Mouse (Mus musculus) heart, postnatal 10 days (tissue): ENCODE measurements around the gene Ndnf. TPM values are rescaled to one million over a fixed set of nuclear protein-coding genes. Genes with fewer than 3 reads are reported as not detected.

ENCODE experiments used
- DNase-seq, 2 experiments: peaks; one replicate each; pipeline ENCODE4 v3.0.0; 2021
- intact Hi-C: fragments of 180-260 bp; cut with DNase I; formaldehyde crosslinking; loops from one replicate; pipeline ENCODE4 v1.15.1; 2025
- total RNA-seq, 2 experiments: library from RNA; stranded (reverse); gene quantifications; 2 replicates each; pipeline ENCODE4 v1.2.3; 2021

Gene Ndnf
- total RNA-seq, 2 experiments from 2014 or later, result 2.9 to 3.2 TPM

- intact Hi-C loops, result no loop called here
- DNase-seq, result no peak
These were observed 71.9 kb downstream of the Ndnf start for GRCm38 (mm10) chr6:65743144-65743870.

DNA sequence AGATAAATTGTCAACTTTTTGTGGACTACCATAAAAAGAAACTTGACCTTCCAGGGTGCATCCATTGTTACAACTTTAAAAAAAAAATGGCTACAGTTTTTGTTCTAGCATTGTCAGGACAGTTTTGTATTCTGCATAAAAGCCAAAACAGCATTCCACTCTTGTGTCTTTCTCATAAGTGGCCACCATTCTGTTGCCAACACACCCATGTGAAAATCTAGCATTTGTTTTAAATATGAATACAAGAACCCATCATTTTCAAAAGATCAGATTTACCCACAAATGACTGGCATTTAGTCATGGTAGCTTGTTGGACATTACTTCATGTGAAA, 72.4 kb downstream of the Ndnf start:
- intact Hi-C loops, result no loop called here

GRCm38 (mm10) chr6:65758214-65758613, 86.8 kb downstream of the Ndnf start:
- intact Hi-C loops, result no loop called here
- no peak for DNase-seq

More for the DNA sequence above, 72.4 kb downstream of the Ndnf start:
- DNase-seq, result no peak

DNA sequence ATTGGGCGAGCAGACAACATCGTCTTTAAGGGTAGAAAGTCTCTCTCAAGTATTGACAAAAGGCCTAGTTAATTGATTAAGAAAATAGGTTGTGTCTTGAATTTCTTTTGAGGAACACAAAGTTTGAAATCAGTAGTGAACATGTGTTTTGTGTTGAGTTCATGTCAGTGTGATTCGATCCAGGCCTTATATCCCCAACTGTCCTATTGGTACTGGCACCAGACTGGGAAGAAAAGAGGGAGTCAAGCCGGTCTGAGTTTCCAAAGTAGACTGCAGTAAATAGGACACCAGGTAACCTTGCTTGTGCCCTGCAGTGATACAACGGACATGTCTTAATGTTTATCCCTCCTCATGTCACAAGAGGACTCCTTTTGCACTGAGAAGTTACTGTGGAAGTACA, 87.8 kb downstream of the Ndnf start:
- intact Hi-C loops, result no loop called here
- no peak for DNase-seq

DNA sequence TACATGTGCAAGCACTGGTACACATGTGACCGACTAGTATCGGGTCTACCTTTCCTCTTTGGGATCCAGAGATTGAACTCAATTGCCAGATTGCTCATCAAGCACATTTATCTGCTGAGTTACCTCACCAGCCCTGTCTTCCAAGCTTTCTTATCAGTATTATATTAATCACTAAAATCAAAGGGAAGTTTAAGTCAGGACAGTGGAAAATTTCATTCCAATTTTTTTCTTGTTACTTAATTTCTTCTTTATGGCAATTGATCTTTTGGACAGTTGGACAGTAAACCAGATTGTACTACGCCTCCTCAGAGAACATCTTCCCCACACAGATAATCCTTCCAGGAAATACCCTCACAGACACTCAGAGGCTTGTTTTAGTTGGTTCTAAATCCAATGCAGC, 88.7 kb downstream of the Ndnf start:
- DNase-seq, result no peak
- intact Hi-C loops, result no loop called here

Other genes with a start within 250 kb of the Ndnf start
- 1 to 10 TPM; 1.0 TPM for gene Tnip3, start 146.3 kb upstream of the Ndnf start, total RNA-seq
- 10 to 100 TPM; 10.2 to 11.1 TPM for gene Prdm5, start 107.4 kb downstream of the Ndnf start, total RNA-seq